Mouse (Mus musculus) erythroblast, embryonic 14.5 days (primary cell): ENCODE data around the gene Fkbp2.

Experiments used
- GATA1 ChIP-seq: IDR thresholded peaks from 2 replicates; pipeline ENCODE4 v1.6.1; 2012; ENCODE audit warnings: low read length, inconsistent platforms, mixed read lengths
- TAL1 ChIP-seq: IDR thresholded peaks from 3 replicates; pipeline ENCODE4 v1.6.1; 2012; ENCODE audit warnings: low read length, inconsistent platforms, mixed read lengths

DNA sequence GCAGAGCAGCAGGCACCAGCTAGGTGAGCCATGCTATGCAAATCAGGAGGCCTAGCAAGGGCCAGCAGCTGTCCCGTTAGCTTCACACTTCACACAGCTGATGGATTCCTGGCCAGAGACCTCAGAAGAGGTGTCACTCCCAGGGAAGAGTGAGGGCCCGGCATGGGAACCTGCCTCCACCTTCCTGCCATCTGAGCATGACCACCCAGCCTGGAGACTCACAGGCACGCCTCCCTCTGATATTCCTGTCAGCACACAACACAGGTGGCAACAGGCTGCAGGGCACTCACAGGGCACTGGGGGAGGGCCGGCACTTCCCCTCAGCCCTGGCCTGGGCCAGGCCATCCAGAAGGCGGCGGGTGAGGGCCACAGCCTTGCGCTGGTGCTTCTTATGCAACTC, 24.9 kb downstream of the Fkbp2 start:
- TF ChIP-seq GATA1 (no peak), TAL1 (no peak)
